Mouse (Mus musculus): Measurements from ENCODE around the gene Cryl1.

GRCm38 (mm10) chr14:57338666-57339065, 59.7 kb downstream of the Cryl1 start:
- TF ChIP-seq GATA1 (IDR thresholded peaks at IDR 0.05; ENCODE audit: low read length) (no peak), TAL1 (IDR thresholded peaks at IDR 0.05; ENCODE audit: low read length) (no peak)

All from erythroblast, embryonic 14.5 days (primary cell).